Mouse (Mus musculus) bone marrow, adult 2 months (tissue): Measurements from ENCODE around the gene Tubgcp3.
"Not testable (repeated sequence)": the region's sequence is repeated elsewhere in the genome, so short reads cannot be mapped to it uniquely, and the experiment has no call there.

Experiments
- CTCF ChIP-seq: fragments of 200-500 bp; IDR thresholded peaks from 2 replicates; pipeline ENCODE4 v1.5.1; 2011; ENCODE audit warnings: low read length, control low read depth; ENCODE audit not compliant: control insufficient read depth, insufficient read depth
- POLR2A ChIP-seq: fragments of 200-500 bp; IDR thresholded peaks from 2 replicates; pipeline ENCODE4 v1.6.1; 2011; ENCODE audit warnings: low read depth, mild to moderate bottlenecking, control low read depth, low read length, borderline replicate concordance; ENCODE audit not compliant: control insufficient read depth

DNA sequence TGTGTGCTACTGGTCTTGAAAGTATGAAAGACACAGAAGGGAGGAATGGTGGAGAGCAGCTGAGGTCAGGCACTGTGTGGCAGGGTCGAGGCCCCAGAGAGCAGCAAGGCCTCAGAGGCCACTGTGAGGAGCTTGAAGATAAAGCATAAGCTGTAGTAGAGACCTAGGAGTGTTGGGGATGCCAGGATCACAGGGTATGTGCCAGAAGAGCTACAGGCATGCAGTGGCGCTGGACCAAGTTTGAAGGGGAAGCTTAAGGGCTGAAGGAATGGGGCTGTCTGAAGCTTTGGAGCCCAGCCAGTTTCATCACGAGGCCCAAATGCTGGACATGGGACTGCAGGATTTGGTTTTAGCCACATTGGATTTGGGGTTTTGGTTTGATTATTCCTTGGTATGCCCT lies 54.7 kb downstream of the Tubgcp3 start:
- TF ChIP-seq POLR2A, CTCF: not testable (repeated sequence)
